ENCODE assay signal across 17 mouse cellular contexts in genomic region chr7:126721635-126722034, GRCm38 (mm10). TPM values are rescaled to one million over a fixed set of nuclear protein-coding genes. Genes with fewer than 3 reads are reported as not detected.
"Had no signal": no experiment of that assay in that cellular context is flagged by ENCODE, and none has a peak within 500 bp of the region (broad histone marks: within the 10 kb centered on the region; RNA-seq: fewer than 3 reads in every experiment).

No protein-coding gene starts in this region.

- H3K36me3 ChIP-seq: limb, embryonic 13.5 days; liver, embryonic 15.5 days; midbrain, embryonic 12.5 days; neural tube, embryonic 15.5 days had no signal

- H3K27me3 ChIP-seq: limb, embryonic 13.5 days; liver, embryonic 15.5 days; neural tube, embryonic 15.5 days had no signal

- H3K4me1 ChIP-seq: limb, embryonic 13.5 days; liver, embryonic 15.5 days; midbrain, embryonic 12.5 days; neural tube, embryonic 15.5 days had no signal

- H3K9me3 ChIP-seq: liver, embryonic 15.5 days; neural tube, embryonic 15.5 days had no signal

- DNase-seq: kidney, adult 18-20 months; kidney, postnatal 10 days; left cerebral cortex, postnatal 4 days; lung, adult 2 months; lung, postnatal 36 days; retina, postnatal 1 day; right cerebral cortex, postnatal 4 days; spleen, adult 18-20 months; thymus, postnatal 4 days had no signal

- ATAC-seq: lung, postnatal 0 days had no signal

- H3K4me2 ChIP-seq: limb, embryonic 13.5 days; liver, embryonic 15.5 days; midbrain, embryonic 12.5 days; neural tube, embryonic 15.5 days had no signal

- H3K27ac ChIP-seq: limb, embryonic 13.5 days; liver, embryonic 15.5 days; midbrain, embryonic 12.5 days; neural tube, embryonic 15.5 days; stomach, postnatal 0 days had no signal

- H3K9ac ChIP-seq: limb, embryonic 13.5 days; liver, embryonic 15.5 days; midbrain, embryonic 12.5 days; neural tube, embryonic 15.5 days had no signal

- H3K4me3 ChIP-seq: limb, embryonic 13.5 days; liver, embryonic 15.5 days; midbrain, embryonic 12.5 days; myocyte; neural tube, embryonic 15.5 days had no signal

RNA-seq across cellular contexts. Expression of gene Gdpd3, which starts 44.5 kb away (rescaled TPM):
- total RNA-seq: midbrain, postnatal 0 days had no signal
